Mouse (Mus musculus) hindlimb bud, embryonic 11.5 days (tissue): ENCODE measurements around the gene Clcn2.

Experiments used
- DNase-seq: peaks from one replicate; pipeline ENCODE4 v3.0.0-alpha.2; 2012; ENCODE audit warnings: low read depth, low spot score; ENCODE audit errors: extremely low spot score

Gene Clcn2

DNA sequence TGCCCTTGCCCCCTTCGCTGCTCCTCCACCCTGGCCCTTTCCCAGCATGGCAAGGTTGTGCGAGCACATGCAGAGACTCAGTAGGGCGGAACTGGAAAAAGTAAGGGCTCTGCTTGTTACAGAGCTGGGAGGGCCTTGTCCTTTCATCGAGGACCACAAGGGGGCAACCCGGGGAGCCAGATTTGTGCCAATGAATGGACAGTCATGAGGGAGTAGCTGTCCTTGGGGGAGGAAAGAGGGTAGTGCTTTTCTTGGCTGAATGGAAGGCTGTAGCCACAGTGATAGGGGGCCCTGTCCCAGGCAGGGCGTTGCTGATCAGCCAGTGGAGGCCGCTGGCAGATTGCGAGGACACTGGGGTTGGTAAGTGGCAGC is 15.0 kb downstream of the Clcn2 start:
- DNase-seq = no peak

GRCm38 (mm10) chr16:20701729-20702521 is 15.6 kb downstream of the Clcn2 start:
- DNase-seq = no peak

DNA sequence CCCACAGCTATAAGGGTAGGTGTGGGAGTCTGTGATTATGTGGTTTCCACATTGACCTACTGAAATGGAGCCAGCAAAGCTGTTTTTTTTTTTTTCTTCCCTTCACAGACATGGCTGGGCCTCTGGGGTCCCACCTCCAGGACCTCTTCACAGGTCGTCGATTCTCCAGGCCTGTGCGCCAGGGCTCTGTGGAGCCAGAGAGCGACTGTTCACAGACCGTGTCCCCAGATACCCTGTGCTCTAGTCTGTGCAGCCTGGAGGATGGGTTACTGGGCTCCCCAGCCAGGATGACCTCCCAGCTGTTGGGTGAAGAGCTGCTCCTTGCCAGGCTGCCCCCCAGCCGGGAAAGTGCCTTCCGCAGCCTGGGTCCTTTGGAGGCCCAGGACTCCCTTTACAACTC is 16.2 kb downstream of the Clcn2 start:
- no peak for DNase-seq

DNA sequence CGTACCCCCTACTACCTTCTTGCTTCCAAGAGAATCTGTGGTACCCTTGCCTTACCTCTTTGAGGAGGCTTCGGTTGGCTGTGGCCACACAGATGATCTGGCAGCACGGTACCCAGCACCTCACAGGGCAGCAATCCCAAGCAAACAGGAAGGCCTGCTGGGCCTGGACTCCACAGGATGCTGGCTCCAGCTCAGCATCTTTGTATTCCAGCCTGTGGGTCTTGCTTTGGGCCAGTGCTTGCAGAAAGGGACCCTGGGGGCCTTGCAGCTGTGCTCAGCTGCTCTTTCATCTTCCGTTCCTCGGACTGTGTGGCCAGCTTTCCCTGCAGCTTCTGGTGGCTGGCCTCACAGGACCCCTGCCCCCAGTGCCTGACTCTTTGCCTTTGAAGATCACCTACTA is 17.5 kb downstream of the Clcn2 start:
- no peak for DNase-seq

- DNase-seq = no peak
Observed at GRCm38 (mm10) chr16:20699266-20699665, 18.3 kb downstream of the Clcn2 start.

GRCm38 (mm10) chr16:20695622-20696323 is 21.8 kb downstream of the Clcn2 start:
- DNase-seq = no peak

GRCm38 (mm10) chr16:20694781-20695180 is 22.8 kb downstream of the Clcn2 start:
- DNase-seq = no peak

DNA sequence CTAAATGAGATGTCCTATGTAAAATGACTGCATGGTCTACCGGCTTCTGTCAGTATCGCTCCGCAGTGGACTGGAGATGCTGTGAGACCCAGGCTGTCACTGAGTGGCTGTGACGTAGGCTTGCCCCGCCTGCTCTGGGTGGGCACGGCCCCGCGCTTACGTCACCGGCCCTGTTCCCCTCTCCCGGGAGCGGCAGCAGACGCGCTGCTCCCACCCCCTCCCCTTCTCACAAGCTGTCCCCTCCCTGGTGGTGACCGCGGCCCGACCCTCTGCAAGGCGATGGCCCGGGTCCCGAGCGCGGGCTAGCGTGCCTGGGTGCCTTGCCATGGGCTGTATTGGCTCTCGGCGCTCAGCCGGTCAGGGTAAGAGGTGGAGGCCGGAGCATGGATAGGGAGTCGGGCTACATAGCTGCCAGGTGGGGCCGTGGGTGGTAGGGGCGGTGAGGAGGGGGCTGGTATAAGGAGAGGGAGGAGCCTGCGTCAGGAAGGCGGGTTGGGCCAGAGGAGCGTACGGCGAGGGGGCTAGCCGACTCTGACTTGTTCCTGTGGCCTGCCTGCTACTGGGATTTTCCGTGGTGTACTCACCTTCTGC is 24.3 kb downstream of the Clcn2 start, which contains the start of gene Fam131a:
Gene Fam131a (plus strand): TSS at position 131 of the 591 bp plus-strand sequence.
- DNase-seq = peak; percentile 68

GRCm38 (mm10) chr16:20692241-20692965 is 25.1 kb downstream of the Clcn2 start:
- DNase-seq = no peak

DNA sequence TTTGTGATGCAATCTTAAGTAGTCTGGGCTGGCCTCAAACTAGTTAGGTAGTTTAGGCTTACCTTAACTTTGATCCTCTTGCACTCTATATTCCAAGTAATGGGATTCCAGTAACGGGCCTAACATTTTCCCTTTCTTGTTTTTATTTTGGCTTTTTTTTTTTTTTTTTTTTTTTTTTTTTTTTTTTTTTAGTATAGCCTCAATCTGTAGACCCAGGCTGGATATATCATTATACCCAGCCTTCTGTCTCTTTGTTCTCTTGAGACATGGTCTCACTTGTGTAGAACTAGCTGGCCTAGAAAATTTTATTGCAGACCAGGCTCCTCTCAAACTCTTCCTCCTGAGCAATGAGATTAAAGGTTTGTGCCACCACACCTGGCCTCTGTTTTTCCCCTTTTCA is 25.9 kb downstream of the Clcn2 start:
- no peak for DNase-seq

DNA sequence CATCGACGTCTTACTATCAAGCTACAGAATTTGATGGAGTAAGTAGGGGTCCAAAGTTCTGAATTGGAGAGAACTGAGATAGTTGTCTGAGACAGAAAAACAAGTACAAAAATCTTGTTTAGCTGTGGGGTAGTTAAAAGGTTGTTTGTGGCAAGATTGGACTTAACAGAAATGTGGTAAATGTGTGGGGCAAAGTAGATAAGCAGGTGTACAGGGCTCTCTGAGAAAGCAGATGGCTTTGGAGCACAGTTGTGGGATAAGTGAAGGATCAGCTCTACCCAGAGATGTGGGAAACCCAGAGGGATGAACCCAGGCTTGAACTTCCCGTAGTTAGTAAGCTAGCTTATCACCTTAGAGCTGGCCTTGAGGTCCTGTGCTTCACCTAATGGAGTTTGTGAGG is 26.8 kb downstream of the Clcn2 start:
- no peak for DNase-seq

DNA sequence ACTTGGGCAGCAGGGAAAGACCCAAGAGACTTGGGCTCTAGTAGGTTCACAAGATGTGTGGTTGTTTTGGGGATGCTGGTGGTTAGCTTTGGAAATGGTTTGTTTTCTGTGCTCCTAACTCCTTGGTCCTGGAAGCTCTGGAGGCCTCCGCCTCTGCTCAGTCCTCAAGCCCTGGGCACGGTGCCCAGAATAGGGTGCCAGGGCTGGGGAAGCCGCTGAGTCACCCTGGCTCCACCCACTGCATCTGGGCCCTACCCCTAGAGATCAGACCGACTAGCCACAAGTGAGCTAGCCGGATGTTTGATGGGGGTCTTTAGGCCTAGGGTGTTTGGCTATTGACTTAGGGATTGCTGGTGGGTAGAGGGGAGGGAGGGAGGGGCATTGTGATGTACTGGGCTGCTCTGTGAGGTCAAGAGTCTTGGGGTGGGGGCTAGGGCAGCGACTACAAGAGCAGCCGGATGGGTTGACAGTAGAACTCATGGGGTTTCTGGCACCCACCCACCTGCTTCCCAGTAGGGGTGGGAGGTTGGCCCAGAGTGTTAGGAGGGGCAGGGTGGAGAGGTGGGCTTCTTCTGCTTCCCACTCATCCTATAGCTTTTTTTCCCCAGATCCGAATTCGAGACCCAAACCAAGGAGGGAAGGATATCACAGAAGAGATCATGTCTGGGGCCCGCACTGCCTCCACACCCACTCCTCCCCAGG is 39.4 kb downstream of the Clcn2 start:
- no peak for DNase-seq

DNA sequence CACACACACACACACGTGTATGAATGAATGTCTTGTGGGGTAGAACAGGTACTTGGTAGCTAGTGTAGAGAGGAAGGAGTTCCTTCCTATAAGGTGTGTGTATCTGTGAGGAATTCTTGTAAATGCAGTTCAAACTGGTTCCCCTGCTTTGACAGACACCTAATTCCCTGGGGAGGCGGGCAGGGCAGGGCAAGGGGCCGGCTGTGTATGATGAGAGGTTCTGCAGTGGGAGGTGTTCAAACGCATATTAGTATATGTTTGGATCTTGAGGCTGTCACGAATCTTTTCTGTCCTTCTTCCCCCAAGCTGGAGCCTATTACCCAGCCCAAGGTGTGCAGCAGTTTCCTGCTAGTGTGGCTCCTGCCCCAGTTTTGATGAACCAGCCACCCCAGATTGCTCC is 40.2 kb downstream of the Clcn2 start:
- no peak for DNase-seq

DNA sequence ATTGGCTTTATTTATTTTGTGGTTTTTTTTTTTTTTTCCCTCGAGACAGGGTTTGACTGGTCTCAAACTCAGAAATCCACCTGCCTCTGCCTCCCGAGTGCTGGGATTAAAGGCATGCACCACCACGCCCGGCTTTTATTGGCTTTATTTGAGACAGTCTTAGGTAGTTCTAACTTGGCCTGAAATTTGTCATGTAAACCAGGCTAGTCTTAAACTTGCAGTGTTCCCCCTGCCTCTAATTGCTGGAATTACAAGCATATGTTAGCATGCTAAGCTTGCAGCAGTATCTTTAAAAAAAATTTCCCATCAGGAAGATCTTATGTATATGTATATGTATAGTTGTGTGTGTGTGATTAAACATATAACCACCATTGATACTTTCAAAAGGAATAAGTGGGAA is 40.8 kb downstream of the Clcn2 start:
- DNase-seq = no peak

GRCm38 (mm10) chr16:20675213-20675612 is 42.3 kb downstream of the Clcn2 start:
- no peak for DNase-seq

DNA sequence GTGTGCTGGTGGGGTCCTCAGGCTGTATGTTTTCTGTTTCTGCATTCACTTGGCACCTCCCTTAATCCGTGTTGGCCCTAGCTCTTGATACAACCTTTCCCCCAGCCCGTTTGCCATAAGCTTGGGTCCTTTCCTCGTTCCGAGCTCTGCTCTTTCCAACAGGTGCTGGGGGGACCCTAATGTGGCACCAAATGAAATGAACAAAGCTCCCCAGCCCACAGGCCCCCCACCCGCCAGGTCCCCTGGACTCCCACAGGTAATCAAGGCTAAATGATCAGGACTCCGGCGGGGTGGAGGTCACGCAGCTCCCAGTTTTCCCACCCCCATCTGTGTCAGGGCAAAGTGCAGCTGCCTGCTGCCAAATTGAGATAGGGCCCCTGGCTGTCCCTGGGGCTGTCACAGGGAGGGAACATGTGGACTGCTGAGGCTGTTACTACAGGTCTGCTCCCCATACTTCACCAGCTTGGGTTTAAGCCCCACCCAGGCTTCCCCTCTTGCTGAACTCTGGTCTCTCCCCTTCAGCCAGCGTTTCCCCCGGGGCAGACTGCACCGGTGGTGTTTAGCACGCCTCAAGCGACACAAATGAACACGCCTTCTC is 43.7 kb downstream of the Clcn2 start:
- no peak for DNase-seq

- DNase-seq = no peak
Observed at GRCm38 (mm10) chr16:20672965-20673705, 44.4 kb downstream of the Clcn2 start.

- DNase-seq = peak; percentile 75
Observed at GRCm38 (mm10) chr16:20672500-20672902, 45.0 kb downstream of the Clcn2 start.

GRCm38 (mm10) chr16:20671886-20672285 is 45.7 kb downstream of the Clcn2 start:
- no peak for DNase-seq

DNA sequence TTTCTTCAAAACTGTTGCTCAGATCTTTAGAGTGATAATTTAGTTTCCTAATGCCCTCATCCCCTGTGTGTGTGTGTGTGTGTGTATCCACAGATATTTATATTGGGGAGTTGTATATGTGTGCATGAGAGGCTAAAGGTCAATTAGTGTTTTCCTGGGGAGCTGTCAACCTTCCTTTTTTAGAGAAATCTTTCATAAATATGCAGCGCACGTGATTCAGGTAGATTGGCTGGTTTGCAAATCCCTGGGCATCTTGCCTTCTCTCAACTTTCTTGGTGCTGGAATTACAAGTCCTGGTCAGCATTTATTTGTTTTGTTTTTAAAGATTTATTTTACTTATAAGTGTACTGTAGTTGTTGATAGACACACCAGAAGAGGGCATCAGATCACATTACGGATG is 47.3 kb downstream of the Clcn2 start:
- DNase-seq = no peak
